Mouse (Mus musculus) small intestine, adult 2 months (tissue): ENCODE measurements around the gene Nrxn1.

ENCODE experiments used
- CTCF ChIP-seq: fragments of 200-500 bp; IDR thresholded peaks from 2 replicates; pipeline ENCODE4 v1.5.1; 2012; ENCODE audit warnings: low read depth, mild to moderate bottlenecking, control low read depth, inconsistent platforms, low read length, moderate library complexity, mixed read lengths; ENCODE audit not compliant: insufficient replicate concordance, insufficient read length; ENCODE audit errors: extremely low read depth
- POLR2A ChIP-seq: fragments of 200-500 bp; IDR thresholded peaks from 2 replicates; pipeline ENCODE4 v1.6.1; 2012; ENCODE audit warnings: low read depth, mild to moderate bottlenecking, control low read depth, inconsistent platforms, low read length, moderate library complexity

DNA sequence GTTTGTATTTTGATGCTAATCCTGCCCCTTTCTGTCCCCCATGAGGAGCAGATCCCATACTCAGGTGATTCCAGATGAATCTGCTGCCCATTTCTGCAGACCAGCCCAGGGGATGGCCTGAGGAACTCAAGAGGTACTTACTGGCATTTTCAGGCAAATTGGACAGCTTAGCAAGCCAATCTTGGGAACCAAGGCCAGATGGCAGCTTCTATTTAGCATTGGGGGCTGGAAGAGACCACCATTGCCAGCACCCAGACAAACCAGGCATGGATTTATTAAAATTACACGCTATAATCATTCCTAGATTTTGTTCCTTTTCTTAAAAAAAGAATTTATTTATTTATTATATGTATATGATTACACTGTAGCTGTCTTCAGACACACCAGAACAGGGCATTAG is 1076.2 kb downstream of the Nrxn1 start:
- TF ChIP-seq CTCF (no peak), POLR2A (no peak)
